Mouse (Mus musculus): Measurements from ENCODE around the gene Gm8237. TPM values are rescaled to one million over a fixed set of nuclear protein-coding genes. Genes with fewer than 3 reads are reported as not detected.
"Not testable (repeated sequence)": the region's sequence is repeated elsewhere in the genome, so short reads cannot be mapped to it uniquely, and the experiment has no call there.

The Gm8237 gene
- total and polyA plus RNA-seq, 2 experiments from 2014 or later, result 0.49 to 1.4 TPM

- ATAC-seq (ENCODE audit: low FRiP score), result peak; percentile 84; the same call in 1 of the 2 replicates
- H3K9ac ChIP-seq (replicated peaks; ENCODE audit: low read length, poor library complexity, severe bottlenecking); H3K4me1 ChIP-seq (ENCODE audit: insufficient read depth, low read length); H3K9me3 ChIP-seq (ENCODE audit: low read length); DNase-seq (ENCODE audit: low spot score); H3K36me3 ChIP-seq (ENCODE audit: insufficient read depth, low read length); H3K4me3 ChIP-seq (ENCODE audit: low read depth, low read length); H3K4me2 ChIP-seq (ENCODE audit: low read depth, low read length, poor library complexity, severe bottlenecking); H3K27ac ChIP-seq (ENCODE audit: low read depth, low read length); H3K27me3 ChIP-seq (ENCODE audit: insufficient read depth, low read length): not testable (repeated sequence)
- WGBS, result no CpG with 5 or more reads among the region's 47 CpGs
Observed at GRCm38 (mm10) chr14:5812699-5813356, 67.4 kb downstream of the Gm8237 start.

Other genes starting within 250 kb of the Gm8237 start
- gene Gm8265, start 247.4 kb downstream of the Gm8237 start, total RNA-seq (2014; rRNA removed), result not detected in 2 replicates
- gene Gm8265, start 247.4 kb downstream of the Gm8237 start, polyA plus RNA-seq (2015; fragmentation: Nextera tagmentation; extraction: Ambion mirVana), result not detected in 2 replicates
- not detected in 2 replicates for gene Gm9603, start 192.9 kb downstream of the Gm8237 start, total RNA-seq (2014; rRNA removed)
- not detected in 2 replicates for gene Gm9603, start 192.9 kb downstream of the Gm8237 start, polyA plus RNA-seq (2015; fragmentation: Nextera tagmentation; extraction: Ambion mirVana)
- 3.1 TPM in 1 of 2 replicates, not detected in the other for gene Gm3373, start 138.8 kb downstream of the Gm8237 start, total RNA-seq (2014; rRNA removed)
- gene Gm3373, start 138.8 kb downstream of the Gm8237 start, polyA plus RNA-seq (2015; fragmentation: Nextera tagmentation; extraction: Ambion mirVana), result 0.64 and 1.5 TPM in 2 replicates
- gene Gm3383, start 72.4 kb downstream of the Gm8237 start, total RNA-seq (2014; rRNA removed), result 2.7 and 3.2 TPM in 2 replicates
- gene Gm3383, start 72.4 kb downstream of the Gm8237 start, polyA plus RNA-seq (2015; fragmentation: Nextera tagmentation; extraction: Ambion mirVana), result 5.2 and 5.9 TPM in 2 replicates
- gene Gm3424, start 50.1 kb downstream of the Gm8237 start, total RNA-seq (2014; rRNA removed), result not detected in 2 replicates
- not detected in 2 replicates for gene Gm3424, start 50.1 kb downstream of the Gm8237 start, polyA plus RNA-seq (2015; fragmentation: Nextera tagmentation; extraction: Ambion mirVana)
- 2.6 and 3.6 TPM in 2 replicates for gene Gm3248, start 81.4 kb upstream of the Gm8237 start, total RNA-seq (2014; rRNA removed)
- gene Gm3248, start 81.4 kb upstream of the Gm8237 start, polyA plus RNA-seq (2015; fragmentation: Nextera tagmentation; extraction: Ambion mirVana), result 3.4 and 4.4 TPM in 2 replicates
- not detected in 2 replicates for gene Gm3453, start 98.8 kb upstream of the Gm8237 start, total RNA-seq (2014; rRNA removed)
- gene Gm3453, start 98.8 kb upstream of the Gm8237 start, polyA plus RNA-seq (2015; fragmentation: Nextera tagmentation; extraction: Ambion mirVana), result not detected in 2 replicates
- not detected in 2 replicates for gene Gm6337, start 177.9 kb upstream of the Gm8237 start, total RNA-seq (2014; rRNA removed)
- not detected in 2 replicates for gene Gm6337, start 177.9 kb upstream of the Gm8237 start, polyA plus RNA-seq (2015; fragmentation: Nextera tagmentation; extraction: Ambion mirVana)
- gene Gm8206, start 213.6 kb upstream of the Gm8237 start, total RNA-seq (2014; rRNA removed), result 4.4 and 5.6 TPM in 2 replicates
- 5.9 and 6.7 TPM in 2 replicates for gene Gm8206, start 213.6 kb upstream of the Gm8237 start, polyA plus RNA-seq (2015; fragmentation: Nextera tagmentation; extraction: Ambion mirVana)
- gene Gm3468, start 228.3 kb upstream of the Gm8237 start, total RNA-seq (2014; rRNA removed), result 4.5 and 5.1 TPM in 2 replicates
- 6.9 and 7.4 TPM in 2 replicates for gene Gm3468, start 228.3 kb upstream of the Gm8237 start, polyA plus RNA-seq (2015; fragmentation: Nextera tagmentation; extraction: Ambion mirVana)
- not detected in 2 replicates for gene Gm3476, start 245.4 kb upstream of the Gm8237 start, total RNA-seq (2014; rRNA removed)
- not detected in 2 replicates for gene Gm3476, start 245.4 kb upstream of the Gm8237 start, polyA plus RNA-seq (2015; fragmentation: Nextera tagmentation; extraction: Ambion mirVana)